Mouse (Mus musculus): Measurements from ENCODE around the gene Tlk1. TPM values are rescaled to one million over a fixed set of nuclear protein-coding genes. Genes with fewer than 3 reads are reported as not detected.

Tlk1 gene
- polyA plus RNA-seq (2012; rRNA removed), result 11.0 and 13.9 TPM in 2 replicates

DNA sequence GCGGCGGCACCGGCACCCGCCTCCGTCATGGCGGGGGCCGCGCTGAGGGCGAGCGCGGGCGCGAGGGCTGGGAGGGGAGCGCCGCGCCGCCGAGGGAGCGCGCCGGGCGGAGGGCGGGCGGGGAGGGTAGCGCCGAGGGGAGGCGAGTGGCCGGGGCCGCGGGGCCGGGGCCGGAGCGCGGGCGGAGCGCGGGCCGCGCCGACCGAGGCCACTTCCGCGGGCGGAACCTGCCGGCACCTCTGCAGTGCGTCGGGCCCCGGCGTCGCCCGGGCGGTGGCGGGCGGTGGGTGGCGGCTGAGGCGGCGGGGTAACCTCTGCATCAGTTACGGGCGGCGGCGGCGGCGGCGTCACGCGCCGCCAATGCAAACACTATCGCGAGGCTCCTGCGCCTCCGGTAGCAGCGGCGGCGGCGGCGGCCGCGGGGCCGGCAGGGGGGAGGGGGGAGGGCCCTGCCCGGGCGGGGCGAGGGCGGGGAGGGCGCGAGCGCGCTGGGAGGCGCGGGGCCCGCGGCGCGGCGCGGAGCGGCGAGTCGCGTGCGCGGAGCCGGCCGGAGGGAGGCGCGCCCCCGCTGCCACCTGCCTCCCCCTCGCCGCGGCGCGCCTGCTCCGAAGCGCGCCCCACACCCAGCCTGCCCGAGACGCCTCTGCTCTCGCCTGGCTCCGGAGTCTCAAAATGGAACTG is at the start of gene Tlk1:
Gene Tlk1 (minus strand): TSS at position 358 of the 681 bp plus-strand sequence.
- Histone ChIP-seq H3K27me3 (replicated peaks; ENCODE audit: control insufficient read depth, insufficient read depth, low read length) (no peaks in the 10 kb centered on the region), H3K4me1 (ENCODE audit: control insufficient read depth, insufficient read depth, low read length) (peaks cover 8% of the 10 kb centered on the region; the same call in 1 of the 2 replicates), H3K36me3 (ENCODE audit: control insufficient read depth, insufficient read depth, low read length) (no peaks in the 10 kb centered on the region), H3K4me3 (ENCODE audit: insufficient read depth, low read depth, low read length) (peak within 1 kb of the TSS; percentile 86), H3K27ac (ENCODE audit: insufficient read depth, low read depth, low read length) (peak within 1 kb of the TSS; percentile 79)
- TF ChIP-seq POLR2A (IDR thresholded peaks at IDR 0.05; ENCODE audit: low read depth, low read length) (no peak), CTCF (conservative IDR thresholded peaks at IDR 0.05; ENCODE audit: insufficient read depth, insufficient read length, low read depth, low read length) (no peak)
- peak; percentile 82 for DNase-seq
- 1% methylated on average over 81 of the region's 118 CpGs for WGBS

DNA sequence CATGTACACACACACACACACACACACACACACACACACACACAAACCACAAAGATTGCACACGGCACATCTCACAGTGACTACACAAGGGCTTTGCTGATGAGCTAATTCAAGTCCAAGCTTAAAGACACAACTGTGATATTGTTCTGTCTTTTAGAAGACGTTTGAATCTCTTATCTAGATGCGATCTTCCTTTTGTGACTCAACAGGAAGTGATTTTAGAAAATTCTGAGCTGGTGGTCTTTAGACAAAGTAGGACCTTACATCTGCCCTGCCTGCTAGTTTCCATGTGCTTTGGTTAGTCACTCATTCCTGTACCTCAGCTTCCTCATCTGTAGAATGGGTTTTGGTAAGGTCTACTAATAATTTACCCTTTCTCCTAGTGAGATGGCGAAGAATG is 49.6 kb upstream of the Tlk1 start:
- H3K4me1 ChIP-seq (ENCODE audit: control insufficient read depth, insufficient read depth, low read length), result peaks cover 3% of the 10 kb centered on the region; the same call in 1 of the 2 replicates
- no peak for DNase-seq
- no peak overlapping the region for H3K27ac ChIP-seq (ENCODE audit: insufficient read depth, low read depth, low read length)
- no peaks in the 10 kb centered on the region for H3K36me3 ChIP-seq (ENCODE audit: control insufficient read depth, insufficient read depth, low read length)
- no peak for TF ChIP-seq POLR2A (IDR thresholded peaks at IDR 0.05; ENCODE audit: low read depth, low read length)
- no peaks in the 10 kb centered on the region for H3K27me3 ChIP-seq (replicated peaks; ENCODE audit: control insufficient read depth, insufficient read depth, low read length)
- 84% methylated on average over 4 of the region's 4 CpGs for WGBS
- no peak overlapping the region for H3K4me3 ChIP-seq (ENCODE audit: insufficient read depth, low read depth, low read length)

DNA sequence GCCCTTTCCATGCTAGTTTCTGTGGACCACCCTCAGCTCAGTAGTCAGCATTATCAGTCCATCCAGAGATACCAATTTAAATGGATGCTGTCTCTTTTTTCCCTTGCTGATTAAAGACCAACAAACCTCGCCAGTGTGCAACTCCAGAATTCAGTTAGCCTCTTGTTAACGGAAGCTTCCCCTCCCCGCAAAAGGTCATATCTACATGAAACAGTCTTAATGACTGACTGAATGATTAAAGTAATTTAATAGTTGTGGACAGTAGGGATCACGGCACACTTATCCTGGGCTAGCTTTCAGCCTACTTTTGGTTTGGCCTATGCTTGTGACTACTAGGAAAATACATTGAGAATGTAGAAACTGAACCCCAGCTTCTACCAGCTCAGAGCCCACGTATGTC is 47.6 kb upstream of the Tlk1 start:
- peaks cover 3% of the 10 kb centered on the region; the same call in 1 of the 2 replicates for H3K4me1 ChIP-seq (ENCODE audit: control insufficient read depth, insufficient read depth, low read length)
- no peaks in the 10 kb centered on the region for H3K27me3 ChIP-seq (replicated peaks; ENCODE audit: control insufficient read depth, insufficient read depth, low read length)
- no peak for TF ChIP-seq POLR2A (IDR thresholded peaks at IDR 0.05; ENCODE audit: low read depth, low read length)
- no peak for TF ChIP-seq CTCF (conservative IDR thresholded peaks at IDR 0.05; ENCODE audit: insufficient read depth, insufficient read length, low read depth, low read length)
- 79% methylated on average over 5 of the region's 5 CpGs for WGBS
- no peak for DNase-seq
- H3K4me3 ChIP-seq (ENCODE audit: insufficient read depth, low read depth, low read length), result no peak overlapping the region
- no peaks in the 10 kb centered on the region for H3K36me3 ChIP-seq (ENCODE audit: control insufficient read depth, insufficient read depth, low read length)
- H3K27ac ChIP-seq (ENCODE audit: insufficient read depth, low read depth, low read length), result no peak overlapping the region

DNA sequence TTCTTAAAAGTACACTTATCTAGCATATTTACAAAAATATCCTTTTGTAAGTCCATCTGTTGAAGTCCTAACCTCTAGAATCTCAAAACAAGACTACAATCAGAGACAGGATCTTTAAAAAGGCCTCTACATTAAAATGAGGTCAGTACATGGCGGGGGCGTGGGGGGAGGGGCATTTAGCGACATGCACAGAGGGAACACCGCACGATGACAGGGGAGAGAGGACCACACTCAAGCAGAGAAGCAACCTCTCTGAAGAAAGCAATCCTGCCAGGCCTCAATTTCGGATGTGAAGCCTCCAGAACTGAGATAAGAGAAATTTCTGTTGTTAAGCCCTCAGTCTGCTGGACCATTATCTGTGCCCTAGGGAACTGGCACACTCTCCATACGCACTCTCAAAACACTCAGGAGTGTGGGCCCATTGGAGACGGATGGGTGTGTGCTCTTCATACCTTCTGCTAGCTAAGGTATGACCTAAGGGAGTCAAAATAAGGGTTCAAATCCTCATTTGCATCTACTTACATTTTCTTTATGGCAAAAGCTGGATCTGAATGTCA is 46.0 kb upstream of the Tlk1 start:
- no peak for DNase-seq
- 81% methylated on average over 8 of the region's 8 CpGs for WGBS

DNA sequence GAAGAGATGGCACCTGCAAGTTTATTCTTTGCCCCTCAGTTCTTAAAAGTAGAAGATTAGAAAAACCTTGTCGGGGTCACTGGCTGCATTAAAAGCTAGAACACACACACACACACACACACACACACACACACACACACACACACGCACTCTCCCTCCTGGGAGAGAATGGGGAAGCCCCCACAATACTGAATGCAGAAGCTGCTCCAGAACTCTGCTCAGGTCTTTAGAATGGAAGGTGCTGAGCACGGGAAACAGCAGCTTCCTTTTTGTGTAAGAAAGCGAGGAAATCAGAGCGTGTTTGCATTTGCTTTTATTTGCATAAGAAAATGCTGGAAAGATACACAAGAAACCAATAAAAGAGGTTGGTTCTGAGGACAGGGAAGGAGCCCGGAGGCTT is 45.3 kb upstream of the Tlk1 start:
- no peak overlapping the region for H3K27ac ChIP-seq (ENCODE audit: insufficient read depth, low read depth, low read length)
- no peak for DNase-seq
- H3K4me1 ChIP-seq (ENCODE audit: control insufficient read depth, insufficient read depth, low read length), result no peaks in the 10 kb centered on the region
- 60% methylated on average over 6 of the region's 6 CpGs for WGBS
- no peaks in the 10 kb centered on the region for H3K27me3 ChIP-seq (replicated peaks; ENCODE audit: control insufficient read depth, insufficient read depth, low read length)
- H3K36me3 ChIP-seq (ENCODE audit: control insufficient read depth, insufficient read depth, low read length), result no peaks in the 10 kb centered on the region
- H3K4me3 ChIP-seq (ENCODE audit: insufficient read depth, low read depth, low read length), result no peak overlapping the region
- no peak for TF ChIP-seq CTCF (conservative IDR thresholded peaks at IDR 0.05; ENCODE audit: insufficient read depth, insufficient read length, low read depth, low read length)
- no peak for TF ChIP-seq POLR2A (IDR thresholded peaks at IDR 0.05; ENCODE audit: low read depth, low read length)

More for the DNA sequence above, 46.0 kb upstream of the Tlk1 start:
- Histone ChIP-seq H3K4me3 (ENCODE audit: insufficient read depth, low read depth, low read length) (no peak overlapping the region), H3K4me1 (ENCODE audit: control insufficient read depth, insufficient read depth, low read length) (no peaks in the 10 kb centered on the region), H3K36me3 (ENCODE audit: control insufficient read depth, insufficient read depth, low read length) (no peaks in the 10 kb centered on the region), H3K27me3 (replicated peaks; ENCODE audit: control insufficient read depth, insufficient read depth, low read length) (no peaks in the 10 kb centered on the region), H3K27ac (ENCODE audit: insufficient read depth, low read depth, low read length) (no peak overlapping the region)
- TF ChIP-seq CTCF (conservative IDR thresholded peaks at IDR 0.05; ENCODE audit: insufficient read depth, insufficient read length, low read depth, low read length) (no peak), POLR2A (IDR thresholded peaks at IDR 0.05; ENCODE audit: low read depth, low read length) (no peak)

DNA sequence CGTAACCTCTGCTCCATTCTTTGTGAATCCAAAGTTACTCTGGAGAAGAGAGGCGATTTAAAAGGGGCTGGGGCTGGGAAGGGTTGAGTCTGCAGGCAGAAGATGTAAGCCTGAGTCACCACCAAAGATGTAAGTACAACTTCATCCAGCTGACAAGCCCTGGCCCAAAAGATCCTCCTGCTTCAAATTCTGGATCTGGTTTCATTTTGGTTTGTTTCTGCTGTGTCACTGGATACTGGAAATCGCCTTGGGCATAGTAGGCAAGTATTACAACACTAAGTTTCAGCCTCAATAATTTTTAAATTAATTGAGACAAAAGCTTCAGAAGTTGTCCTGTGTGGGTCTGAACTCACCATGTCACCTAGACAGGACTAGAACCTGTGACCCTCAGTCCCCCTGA is 43.6 kb upstream of the Tlk1 start:
- H3K27me3 ChIP-seq (replicated peaks; ENCODE audit: control insufficient read depth, insufficient read depth, low read length), result no peaks in the 10 kb centered on the region
- no peak for DNase-seq
- no peak for TF ChIP-seq POLR2A (IDR thresholded peaks at IDR 0.05; ENCODE audit: low read depth, low read length)
- TF ChIP-seq CTCF (conservative IDR thresholded peaks at IDR 0.05; ENCODE audit: insufficient read depth, insufficient read length, low read depth, low read length), result no peak
- H3K4me3 ChIP-seq (ENCODE audit: insufficient read depth, low read depth, low read length), result no peak overlapping the region
- no peaks in the 10 kb centered on the region for H3K4me1 ChIP-seq (ENCODE audit: control insufficient read depth, insufficient read depth, low read length)
- H3K36me3 ChIP-seq (ENCODE audit: control insufficient read depth, insufficient read depth, low read length), result no peaks in the 10 kb centered on the region
- H3K27ac ChIP-seq (ENCODE audit: insufficient read depth, low read depth, low read length), result no peak overlapping the region
- 88% methylated on average over 3 of the region's 3 CpGs for WGBS

DNA sequence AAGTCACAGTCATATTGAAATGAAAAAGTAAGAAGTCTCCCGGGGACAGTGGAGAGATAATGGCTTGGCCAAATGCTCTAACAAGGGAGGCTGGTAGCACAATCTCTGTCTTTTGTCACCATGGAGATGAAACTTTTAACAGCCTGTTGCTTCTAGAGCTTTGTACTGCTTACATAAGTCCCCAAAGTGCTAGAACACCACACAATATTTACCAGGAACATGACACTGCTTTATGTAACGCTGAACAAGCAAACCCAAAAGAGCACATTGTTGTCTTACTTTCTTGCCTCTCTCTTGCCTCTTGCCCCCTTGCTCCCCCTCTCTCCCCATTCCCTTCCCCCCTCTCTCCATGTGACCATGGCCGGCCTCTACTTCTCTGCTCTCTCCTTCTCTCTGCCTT is 41.7 kb upstream of the Tlk1 start:
- peaks cover 4% of the 10 kb centered on the region; the same call in 1 of the 2 replicates for H3K4me1 ChIP-seq (ENCODE audit: control insufficient read depth, insufficient read depth, low read length)
- H3K27me3 ChIP-seq (replicated peaks; ENCODE audit: control insufficient read depth, insufficient read depth, low read length), result no peaks in the 10 kb centered on the region
- no peaks in the 10 kb centered on the region for H3K36me3 ChIP-seq (ENCODE audit: control insufficient read depth, insufficient read depth, low read length)
- TF ChIP-seq POLR2A (IDR thresholded peaks at IDR 0.05; ENCODE audit: low read depth, low read length) (no peak), CTCF (conservative IDR thresholded peaks at IDR 0.05; ENCODE audit: insufficient read depth, insufficient read length, low read depth, low read length) (no peak)
- H3K27ac ChIP-seq (ENCODE audit: insufficient read depth, low read depth, low read length), result no peak overlapping the region
- H3K4me3 ChIP-seq (ENCODE audit: insufficient read depth, low read depth, low read length), result no peak overlapping the region
- 76% methylated on average over 3 of the region's 3 CpGs for WGBS
- peak; percentile 44 for DNase-seq
